Mouse (Mus musculus): ENCODE results near the gene Scrn2.

GRCm38 (mm10) chr11:97049492-97050085, 19.9 kb downstream of the Scrn2 start:
- TF ChIP-seq POLR2A (IDR thresholded peaks at IDR 0.05; ENCODE audit: insufficient read depth, low read depth, low read length): no peak
- no peak for TF ChIP-seq CTCF (IDR thresholded peaks at IDR 0.05)
- no peak for TF ChIP-seq EP300 (IDR thresholded peaks at IDR 0.05; ENCODE audit: insufficient read depth, low read depth, low read length)

Measured in heart, adult 2 months (tissue).